Mouse (Mus musculus) activated CD4-positive, CD25-positive, alpha-beta regulatory T cell, adult 9 weeks (primary cell): Measurements from ENCODE around the gene Ms4a4a. TPM values are rescaled to one million over a fixed set of nuclear protein-coding genes. Genes with fewer than 3 reads are reported as not detected.

Experiments used
- polyA plus RNA-seq: library from polyadenylated mRNA; unstranded; fragments of 100-300 nt; shearing (Covaris generic); gene quantifications from one replicate; pipeline ENCODE4 v1.2.1, GENCODE M21; 2017

Gene Ms4a4a
- 1.5 TPM for polyA plus RNA-seq

GRCm38 (mm10) chr19:11375273-11375672 lies at the start of gene Ms4a4a:
Gene Ms4a4a (plus strand): TSS chr19:11375523.

GRCm38 (mm10) chr19:11335932-11336331 lies 39.4 kb upstream of the Ms4a4a start, which contains the start of gene Ms4a7:
Gene Ms4a7 (minus strand): TSS chr19:11336146.

GRCm38 (mm10) chr19:11404527-11404926 lies 29.2 kb downstream of the Ms4a4a start, which contains the start of gene Ms4a4c:
Gene Ms4a4c (plus strand): TSS chr19:11404770.

Other genes starting within 250 kb of the Ms4a4a start
- not detected for gene 1700017D01Rik, start 244.6 kb upstream of the Ms4a4a start, polyA plus RNA-seq
- not detected for gene 1700025F22Rik, start 210.2 kb upstream of the Ms4a4a start, polyA plus RNA-seq
- gene Ms4a13, start 178.8 kb upstream of the Ms4a4a start, polyA plus RNA-seq, result not detected
- not detected for gene Ms4a12, start 143.1 kb upstream of the Ms4a4a start, polyA plus RNA-seq
- 1.9 TPM for gene Ms4a1, start 109.3 kb upstream of the Ms4a4a start, polyA plus RNA-seq
- gene Ms4a5, start 91.7 kb upstream of the Ms4a4a start, polyA plus RNA-seq, result not detected
- gene Ms4a14, start 61.1 kb upstream of the Ms4a4a start, polyA plus RNA-seq, result not detected
- gene Ms4a7, start 39.4 kb upstream of the Ms4a4a start, polyA plus RNA-seq, result 0.83 TPM
- 118 TPM for gene Ms4a4c, start 29.2 kb downstream of the Ms4a4a start, polyA plus RNA-seq
- gene Ms4a4b, start 68.0 kb downstream of the Ms4a4a start, polyA plus RNA-seq, result 3,895 TPM
- 19.0 TPM for gene Ms4a6c, start 93.8 kb downstream of the Ms4a4a start, polyA plus RNA-seq
- 287 TPM for gene Gm8369, start 110.4 kb downstream of the Ms4a4a start, polyA plus RNA-seq
- 1,152 TPM for gene Ms4a6b, start 141.0 kb downstream of the Ms4a4a start, polyA plus RNA-seq
- gene Ms4a4d, start 161.3 kb downstream of the Ms4a4a start, polyA plus RNA-seq, result 5.7 TPM
- gene Ms4a6d, start 229.3 kb downstream of the Ms4a4a start, polyA plus RNA-seq, result 15.4 TPM
- gene Ms4a2, start 248.2 kb downstream of the Ms4a4a start, polyA plus RNA-seq, result 0.18 TPM